Mouse (Mus musculus): Measurements from ENCODE around the gene Myl7.
"Not testable (repeated sequence)": the region's sequence is repeated elsewhere in the genome, so short reads cannot be mapped to it uniquely, and the experiment has no call there.

Gene Myl7

DNA sequence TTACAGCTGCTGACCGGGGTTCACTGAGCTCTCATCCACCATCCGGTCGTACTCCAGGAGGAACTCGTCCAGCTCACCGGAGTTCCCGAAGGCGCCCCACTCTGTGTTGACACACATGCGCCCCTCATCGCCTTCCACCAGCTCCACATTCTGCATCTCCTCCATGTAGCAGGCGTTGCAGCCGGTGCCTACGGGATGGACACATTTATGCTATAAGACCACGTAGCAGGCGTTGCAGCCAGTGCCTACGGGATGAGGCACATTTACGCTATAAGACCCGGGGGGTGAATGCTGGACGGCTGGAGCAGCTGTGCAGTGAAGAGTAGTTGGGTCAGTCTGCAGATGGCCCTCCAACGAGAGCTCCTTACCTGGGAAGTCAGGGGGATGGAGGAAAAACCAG, 5.8 kb upstream of the Myl7 start:
- no peak for DNase-seq (ENCODE audit: low read depth in 2 of 2, low spot score in 2 of 2)

DNA sequence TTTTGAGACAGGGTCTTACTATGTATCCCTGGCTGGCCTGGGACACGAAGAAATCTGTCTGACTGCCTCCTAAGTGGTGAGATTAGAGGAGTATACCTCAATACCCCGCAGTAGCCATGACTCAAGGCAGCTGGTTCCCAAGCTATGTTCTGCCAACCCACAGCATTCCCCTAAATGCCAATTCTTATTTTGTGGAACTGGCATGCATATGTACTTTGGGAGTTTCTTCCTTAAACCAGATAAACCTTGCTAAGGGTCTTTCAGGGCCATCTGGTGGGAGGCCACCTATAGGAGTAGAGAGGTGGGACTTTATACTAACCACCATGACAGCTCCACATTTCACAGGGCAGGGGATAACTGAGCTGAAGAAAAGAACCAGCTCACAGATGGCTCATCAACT, 5.3 kb upstream of the Myl7 start:
- no peak for DNase-seq (ENCODE audit: low read depth in 2 of 2, low spot score in 2 of 2)

DNA sequence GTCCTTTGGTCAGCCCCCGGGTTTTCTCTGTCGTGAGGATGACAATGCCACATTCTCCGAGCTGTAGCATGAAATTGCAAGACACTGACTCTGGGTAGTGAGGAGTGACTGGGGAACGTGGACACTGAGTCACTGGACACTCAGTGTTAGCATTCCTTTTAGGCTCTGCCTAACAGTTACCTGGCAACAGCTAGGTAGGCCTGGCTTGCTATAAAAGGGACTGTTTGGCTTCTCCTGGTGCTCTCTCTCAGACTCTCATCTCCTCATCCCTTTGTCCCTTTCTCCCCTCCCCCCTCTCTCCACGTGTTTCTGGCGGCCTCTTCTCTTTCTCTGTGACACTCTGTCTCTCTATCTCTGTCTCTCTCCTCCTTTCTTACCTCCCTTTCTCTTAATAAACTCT, 3.8 kb upstream of the Myl7 start:
- DNase-seq (ENCODE audit: low read depth in 2 of 2, low spot score in 2 of 2), result no peak

DNA sequence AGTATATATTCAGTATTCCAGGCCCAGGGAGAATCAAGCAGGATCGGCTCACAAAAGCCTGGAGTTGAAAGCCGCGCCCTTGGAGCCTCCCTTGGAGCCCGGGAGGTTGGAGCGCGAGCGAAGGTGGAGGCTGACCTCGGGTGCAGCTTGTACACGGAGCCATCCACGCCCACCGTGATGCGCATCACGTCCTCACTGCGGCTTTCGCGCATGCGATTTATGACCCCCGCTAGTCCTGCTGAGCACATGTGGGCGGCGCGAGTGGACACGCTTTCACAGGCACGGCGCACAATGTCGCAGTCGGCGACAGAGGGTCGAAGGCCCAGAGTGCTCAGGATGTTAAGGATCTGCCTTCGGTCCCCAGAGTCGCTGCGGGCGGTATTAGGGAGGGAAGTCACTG, 3.4 kb upstream of the Myl7 start:
- no peak for DNase-seq (ENCODE audit: low read depth in 2 of 2, low spot score in 2 of 2)

DNA sequence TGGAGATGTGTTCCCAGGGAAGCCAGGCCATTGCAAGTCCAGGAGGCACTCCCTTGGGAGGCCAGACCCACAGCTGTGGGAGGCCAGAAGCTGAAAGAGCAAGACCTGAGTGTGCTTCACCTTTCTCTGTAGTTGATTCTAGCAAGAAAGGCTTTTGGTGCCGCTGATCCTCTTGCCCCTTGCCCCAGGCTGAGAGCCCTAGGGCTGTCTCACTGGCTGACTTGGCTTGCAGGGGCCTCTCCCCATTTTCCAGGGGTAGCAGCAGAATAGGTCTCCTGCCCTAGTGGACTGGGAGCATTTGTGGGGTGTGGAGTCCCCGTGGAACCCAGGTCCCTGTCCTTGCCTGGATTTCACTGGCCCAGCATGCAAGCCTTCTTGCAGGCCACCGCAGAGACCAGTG, 2.7 kb upstream of the Myl7 start:
- DNase-seq (ENCODE audit: low read depth in 2 of 2, low spot score in 2 of 2), result no peak

DNA sequence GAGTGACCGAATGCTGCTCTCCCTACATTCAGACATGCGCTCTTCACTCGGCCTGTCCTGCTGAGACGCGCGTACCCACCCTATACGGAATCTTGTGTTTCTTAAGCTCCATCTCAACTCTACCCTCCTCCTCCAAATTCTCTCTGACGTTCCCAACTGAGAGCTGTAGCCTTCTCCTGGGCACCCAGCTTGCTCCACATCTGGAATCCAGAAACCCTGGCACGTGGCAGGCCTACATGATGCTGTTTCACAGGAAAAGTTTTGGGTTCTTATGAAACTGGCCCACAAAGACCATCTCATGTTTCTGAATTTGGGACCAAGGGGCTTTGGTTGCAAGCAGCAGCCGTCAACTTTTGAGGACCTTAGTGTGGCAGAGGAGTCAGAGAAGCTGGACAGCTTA, 704 bp upstream of the Myl7 start:
- no peak for DNase-seq (ENCODE audit: low read depth in 2 of 2, low spot score in 2 of 2)

DNA sequence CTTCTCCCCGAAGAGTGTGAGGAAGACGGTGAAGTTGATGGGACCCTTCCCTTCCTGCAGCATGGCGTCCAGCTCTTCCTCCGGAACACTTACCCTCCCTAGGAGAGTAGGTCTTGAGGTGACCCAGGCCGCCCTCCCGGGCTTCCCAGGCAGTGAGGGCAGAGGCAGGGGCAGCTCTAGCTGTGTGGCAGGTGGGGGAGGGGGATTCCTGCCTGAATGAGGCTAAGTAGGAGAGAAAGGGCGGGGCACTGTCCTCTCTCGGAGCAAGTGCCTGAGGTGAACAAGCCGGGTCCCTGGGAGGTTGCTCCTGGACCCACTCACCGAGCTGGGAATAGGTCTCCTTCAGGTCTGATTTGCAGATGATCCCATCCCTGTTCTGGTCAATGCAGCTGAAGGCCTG, 743 bp downstream of the Myl7 start:
- no peak for DNase-seq (ENCODE audit: low read depth in 2 of 2, low spot score in 2 of 2)

DNA sequence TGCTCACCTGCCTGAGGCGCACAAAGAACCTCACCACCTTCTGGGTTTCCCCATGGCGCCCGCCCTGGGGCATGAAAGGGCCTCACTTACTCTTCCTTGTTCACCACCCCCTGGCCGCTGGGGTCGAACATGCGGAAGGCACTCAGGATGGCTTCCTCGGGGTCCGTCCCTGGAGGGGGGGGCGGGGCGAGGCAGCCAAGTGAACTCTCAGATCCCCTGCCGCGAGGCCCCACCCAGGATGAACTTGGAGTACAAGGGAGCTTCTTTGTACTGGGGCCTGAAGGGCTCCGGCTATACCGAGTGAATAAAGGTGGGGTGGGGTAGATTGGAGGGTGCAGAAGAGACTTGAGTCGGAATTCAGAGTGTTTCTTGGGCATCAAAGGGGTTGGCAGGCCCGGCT, 1.4 kb downstream of the Myl7 start:
- no peak for DNase-seq (ENCODE audit: low read depth in 2 of 2, low spot score in 2 of 2)

DNA sequence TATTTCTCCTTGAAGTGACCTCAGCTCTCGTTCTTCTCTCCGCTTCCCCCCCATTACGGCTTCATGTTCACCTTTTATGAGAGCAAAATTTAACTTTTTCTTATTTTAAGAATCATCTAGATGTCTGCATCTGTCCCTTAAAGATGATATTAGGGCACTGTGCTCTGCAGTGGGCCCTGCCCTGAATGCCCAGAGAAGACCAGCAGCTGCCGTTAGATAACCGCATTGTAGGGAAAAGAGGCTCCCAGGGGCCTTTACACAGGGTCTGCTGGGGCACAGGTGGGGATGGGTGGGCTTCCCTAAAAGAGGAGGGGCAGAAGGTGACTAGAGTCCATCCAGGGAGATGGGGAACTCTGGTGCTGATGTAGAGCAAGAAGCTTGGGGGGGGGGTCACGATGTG, 4.8 kb downstream of the Myl7 start:
- no peak for DNase-seq (ENCODE audit: low read depth in 2 of 2, low spot score in 2 of 2)

DNA sequence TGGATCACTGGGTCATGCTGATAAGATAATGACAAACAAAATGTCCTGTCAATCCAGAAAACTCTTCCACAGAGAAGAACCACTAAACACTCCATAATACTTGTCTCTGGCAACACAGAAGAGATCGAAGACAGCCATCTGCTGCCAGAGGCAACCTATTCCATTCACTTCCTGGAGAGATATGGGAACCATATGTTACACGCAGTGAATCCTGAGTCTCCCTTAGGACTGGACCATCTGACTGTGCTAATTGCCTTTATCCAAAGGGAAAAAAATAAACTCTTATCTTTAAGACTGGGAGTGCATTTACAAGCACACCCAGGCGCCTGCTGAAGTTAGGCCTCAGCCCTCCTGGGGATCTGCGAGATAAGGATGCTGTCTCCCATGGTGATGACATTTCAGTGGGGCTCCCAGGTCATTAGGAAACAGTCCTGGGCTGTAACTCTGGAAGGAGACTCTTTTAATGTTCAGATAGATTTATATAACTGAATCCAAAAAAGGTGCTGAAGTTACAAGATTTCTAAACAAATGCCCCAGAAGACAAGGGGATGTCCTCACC, 5.7 kb downstream of the Myl7 start:
- no peak for DNase-seq (ENCODE audit: low read depth in 2 of 2, low spot score in 2 of 2)

DNA sequence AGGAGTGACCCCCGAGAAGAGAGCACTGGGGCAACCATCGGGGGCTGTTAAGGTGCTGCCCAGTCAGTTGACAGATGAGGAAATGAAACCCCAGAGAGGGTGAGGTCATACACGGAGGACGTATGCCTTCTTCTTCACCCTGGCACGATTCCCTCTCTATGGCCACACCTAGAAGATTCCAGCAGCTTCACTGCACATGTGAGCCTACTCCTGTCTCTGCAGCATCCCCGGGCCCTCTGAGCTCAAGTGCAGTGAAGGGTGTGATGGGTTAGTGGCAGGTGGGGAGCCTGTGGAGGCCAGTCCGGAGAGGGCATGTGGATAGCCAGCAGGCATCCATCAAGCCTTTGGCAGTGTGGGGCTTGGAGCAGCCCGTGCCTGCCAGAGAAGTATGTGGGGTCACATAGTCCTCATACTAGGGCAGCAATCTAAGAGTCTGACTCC, 6.4 kb downstream of the Myl7 start:
- DNase-seq (ENCODE audit: low read depth in 2 of 2, low spot score in 2 of 2), result no peak

DNA sequence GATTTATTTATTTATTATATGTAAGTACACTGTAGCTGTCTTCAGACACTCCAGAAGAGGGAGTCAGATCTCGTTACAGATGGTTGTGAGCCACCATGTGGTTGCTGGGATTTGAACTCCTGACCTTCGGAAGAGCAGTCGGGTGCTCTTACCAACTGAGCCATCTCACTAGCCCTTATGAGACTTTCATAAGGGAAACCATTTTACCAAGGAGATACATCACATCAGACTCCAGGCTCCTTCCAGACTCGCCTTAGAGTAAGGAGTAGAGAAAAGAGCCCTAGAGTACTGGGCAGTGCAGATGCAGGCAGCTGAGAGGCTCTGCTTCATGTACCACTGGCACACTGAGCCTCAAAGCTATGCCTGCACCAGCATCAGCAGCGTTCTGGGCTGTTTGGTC, 10.0 kb downstream of the Myl7 start:
- not testable (repeated sequence) for DNase-seq (ENCODE audit: low read depth in 2 of 2, low spot score in 2 of 2)

DNA sequence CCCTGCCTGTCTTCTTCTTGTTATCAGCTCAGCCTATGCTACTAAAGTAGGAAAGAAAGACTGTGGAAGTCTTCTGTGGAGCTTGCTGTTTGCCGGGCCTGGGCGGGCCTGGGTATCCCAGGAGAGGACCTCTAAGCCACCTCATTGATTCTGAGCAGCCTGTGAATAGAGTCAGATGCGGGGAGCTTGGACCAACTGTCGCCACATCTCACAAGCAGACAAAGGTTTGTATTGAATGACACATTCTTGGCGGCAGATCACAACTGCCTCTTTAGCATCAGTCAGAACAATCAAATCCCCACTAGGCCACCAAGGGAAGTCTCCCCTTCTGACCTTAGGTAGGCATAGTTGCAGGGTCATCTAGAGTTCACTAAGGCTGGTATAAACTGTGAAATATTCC, 11.3 kb downstream of the Myl7 start:
- no peak for DNase-seq (ENCODE audit: low read depth in 2 of 2, low spot score in 2 of 2)

DNA sequence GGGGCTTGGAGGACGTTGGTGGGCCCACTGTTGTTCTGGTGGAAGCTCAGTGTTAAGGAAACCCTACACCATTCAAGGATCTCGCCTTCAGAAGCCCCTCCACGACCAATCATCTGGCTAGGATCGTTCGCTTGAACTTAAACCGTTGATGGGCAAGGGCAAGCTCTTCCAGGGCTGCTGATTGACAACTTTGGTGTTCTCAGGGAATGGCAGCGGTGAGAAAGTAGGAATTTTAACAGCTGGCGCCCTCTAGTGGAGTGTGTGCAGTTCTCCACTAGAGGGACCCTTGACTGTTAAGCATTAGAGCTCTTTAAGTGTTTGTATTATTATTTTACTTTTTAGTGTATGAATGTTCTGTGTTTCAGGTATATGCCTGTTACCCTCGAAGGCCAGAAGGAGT, 12.4 kb downstream of the Myl7 start:
- DNase-seq (ENCODE audit: low read depth in 2 of 2, low spot score in 2 of 2), result peak; percentile 39 to 56

DNA sequence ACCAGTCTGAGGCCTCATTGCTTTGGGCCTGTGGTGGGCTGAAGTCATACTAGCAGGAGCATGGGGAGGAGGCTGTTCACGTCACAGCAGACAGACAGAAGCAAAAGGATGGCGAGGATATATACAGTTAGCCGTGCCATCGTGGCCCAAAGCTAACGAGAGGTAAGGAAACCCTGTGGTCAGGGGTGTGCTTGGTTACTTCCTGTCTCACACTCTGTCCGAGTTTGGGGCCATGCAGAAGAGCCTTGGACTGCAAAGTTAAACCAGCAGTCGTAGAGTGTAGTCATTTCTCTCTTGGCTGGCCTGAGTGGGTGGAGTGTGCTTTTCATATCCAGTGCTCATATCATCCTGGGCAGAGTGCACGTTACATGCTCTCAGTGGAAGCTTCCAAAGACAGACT, 16.1 kb downstream of the Myl7 start:
- no peak for DNase-seq (ENCODE audit: low read depth in 2 of 2, low spot score in 2 of 2)

DNA sequence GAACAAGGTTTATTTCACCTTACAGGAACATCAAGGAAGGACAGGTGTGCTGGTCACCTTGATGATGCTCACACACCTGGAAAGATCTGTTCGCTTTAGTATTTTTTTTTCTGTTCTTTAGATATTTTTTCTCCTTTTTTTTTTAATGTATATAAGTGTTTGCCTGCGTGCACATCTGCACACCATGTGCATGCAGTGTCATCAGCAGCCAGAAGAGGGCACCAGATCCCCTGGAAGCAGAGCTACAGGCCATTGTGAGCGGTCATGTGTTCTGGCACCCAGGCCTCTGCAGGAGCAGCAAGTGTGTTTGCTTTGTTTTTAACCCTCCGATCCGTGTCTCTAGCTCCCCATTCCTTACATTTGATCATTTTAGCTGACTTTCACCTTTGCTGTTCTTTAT, 18.7 kb downstream of the Myl7 start:
- peak; percentile 41 to 54 for DNase-seq (ENCODE audit: low read depth in 2 of 2, low spot score in 2 of 2)

DNA sequence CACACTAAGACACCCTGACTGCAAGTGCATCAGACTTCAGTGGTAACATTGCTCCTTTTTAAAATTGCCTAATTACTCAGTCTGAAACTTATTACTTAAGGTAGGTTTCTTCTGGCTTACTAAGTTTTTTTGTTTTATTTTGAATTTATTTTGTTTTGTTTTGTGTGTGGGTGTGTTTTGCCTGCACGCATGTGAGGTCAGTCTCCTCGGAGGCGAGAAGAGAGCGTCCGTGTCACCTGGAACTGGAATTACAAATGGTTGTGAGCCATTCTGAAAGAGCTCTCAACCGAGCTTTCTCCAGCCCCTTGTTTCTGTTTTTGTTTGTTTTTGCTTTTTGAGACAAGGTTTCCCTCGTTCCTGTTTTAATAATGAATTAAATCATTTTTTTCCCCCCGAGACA, 19.9 kb downstream of the Myl7 start:
- no peak for DNase-seq (ENCODE audit: low read depth in 2 of 2, low spot score in 2 of 2)

DNA sequence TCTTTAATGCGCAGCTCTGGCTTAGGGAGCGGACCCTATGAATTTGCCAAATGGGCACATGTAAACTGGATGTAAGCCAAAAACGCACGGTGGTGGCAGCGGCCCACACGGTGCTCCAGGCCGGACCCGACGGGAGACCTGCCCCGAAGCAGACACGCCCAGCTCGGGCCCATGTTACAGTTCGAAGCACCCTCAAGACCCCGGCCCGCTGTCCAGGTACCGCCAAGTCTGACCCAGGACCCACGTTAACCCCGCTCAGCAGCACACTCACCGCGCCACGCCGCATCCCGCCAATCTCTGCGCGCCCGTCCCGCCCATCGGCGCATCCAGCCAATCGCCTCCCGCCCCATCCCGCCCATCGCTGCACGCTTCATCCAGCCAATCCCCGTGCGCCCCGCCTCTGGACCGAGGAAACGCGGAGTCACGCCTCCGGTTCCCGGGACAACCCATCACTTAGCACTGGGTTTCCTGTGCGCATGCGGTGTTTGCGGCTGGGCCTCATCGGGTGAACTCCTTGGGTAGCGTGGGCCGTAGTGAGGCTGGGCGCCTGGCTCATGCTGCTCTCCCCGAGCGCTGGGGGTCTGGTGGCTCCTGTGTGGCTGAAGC, 20.6 kb downstream of the Myl7 start, which contains the start of gene Pold2:
Gene Pold2, minus strand, starts transcription at position 372 of the 606 bp plus-strand sequence.
- peak; percentile 90 to 94 for DNase-seq (ENCODE audit: low read depth in 2 of 2, low spot score in 2 of 2)

DNA sequence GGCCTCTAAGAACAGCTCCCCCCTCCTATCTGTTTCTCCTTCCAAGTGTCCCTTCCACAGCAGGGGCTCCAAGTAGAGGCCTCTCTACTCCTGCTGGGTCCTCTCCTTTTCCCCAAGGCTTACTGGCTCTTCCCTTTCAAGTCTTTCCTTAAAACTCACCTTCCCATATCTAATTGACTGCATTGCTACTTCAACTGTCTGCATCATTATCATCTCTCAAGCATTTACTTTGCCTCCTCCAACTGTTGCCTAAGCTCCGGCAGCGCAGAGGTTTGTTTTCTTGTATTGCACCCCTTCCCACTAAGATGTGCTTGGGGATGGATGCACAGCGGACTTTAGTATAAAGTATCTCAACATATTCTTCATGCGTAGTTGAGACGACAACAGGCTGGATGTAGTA, 21.2 kb downstream of the Myl7 start:
- DNase-seq (ENCODE audit: low read depth in 2 of 2, low spot score in 2 of 2), result no peak

DNA sequence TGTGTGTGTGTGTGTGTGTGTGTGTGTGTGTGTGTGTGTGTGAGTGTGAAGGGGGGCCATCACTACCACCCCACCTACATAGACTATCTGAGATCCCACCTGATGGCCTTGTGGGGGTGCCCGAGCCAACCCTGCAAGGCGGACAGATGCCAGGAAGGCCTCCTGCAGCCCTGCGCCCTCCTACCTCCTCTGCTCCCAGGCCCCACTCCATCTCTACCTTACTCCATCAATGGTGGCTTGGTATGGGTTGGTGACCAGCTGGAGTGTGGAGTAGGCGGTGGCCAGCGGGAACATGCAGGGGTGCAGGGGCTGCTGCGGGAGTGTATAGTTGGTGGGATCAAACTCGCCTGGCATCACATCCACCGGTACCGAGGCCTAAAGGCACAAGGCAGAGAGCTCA, 25.4 kb downstream of the Myl7 start:
- DNase-seq (ENCODE audit: low read depth in 2 of 2, low spot score in 2 of 2), result no peak

DNA sequence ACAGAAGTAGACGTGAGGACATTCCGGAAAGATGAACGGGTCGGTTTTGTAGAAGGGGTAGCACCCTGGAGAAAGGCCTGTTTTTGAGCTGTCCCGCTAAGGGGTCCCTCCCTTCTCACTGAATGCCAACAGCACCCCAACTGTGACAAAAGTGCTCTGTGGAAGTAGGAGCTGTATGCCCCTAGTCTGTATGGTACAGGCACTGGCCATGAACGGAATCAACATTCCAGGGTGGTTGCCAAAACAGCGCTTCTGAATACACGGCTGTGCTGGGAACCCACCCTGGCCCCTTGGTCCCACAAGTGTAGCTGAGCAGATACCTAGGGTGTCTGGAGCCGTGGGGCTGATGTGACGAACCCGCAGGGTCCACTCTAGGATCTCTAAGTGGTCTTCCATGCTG, 25.9 kb downstream of the Myl7 start:
- DNase-seq (ENCODE audit: low read depth in 2 of 2, low spot score in 2 of 2), result no peak

DNA sequence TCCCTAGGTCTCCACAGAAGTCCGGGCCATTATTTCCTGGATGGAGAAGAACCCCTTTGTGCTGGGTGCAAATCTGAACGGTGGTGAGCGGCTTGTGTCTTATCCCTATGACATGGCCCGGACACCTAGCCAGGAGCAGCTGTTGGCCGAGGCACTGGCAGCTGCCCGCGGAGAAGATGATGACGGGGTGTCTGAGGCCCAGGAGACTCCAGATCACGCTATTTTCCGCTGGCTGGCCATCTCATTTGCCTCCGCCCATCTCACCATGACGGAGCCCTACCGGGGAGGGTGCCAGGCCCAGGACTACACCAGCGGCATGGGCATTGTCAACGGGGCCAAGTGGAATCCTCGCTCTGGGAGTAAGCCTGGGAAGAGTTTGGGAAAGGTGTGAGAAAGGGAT, 28.5 kb downstream of the Myl7 start:
- no peak for DNase-seq (ENCODE audit: low read depth in 2 of 2, low spot score in 2 of 2)

DNA sequence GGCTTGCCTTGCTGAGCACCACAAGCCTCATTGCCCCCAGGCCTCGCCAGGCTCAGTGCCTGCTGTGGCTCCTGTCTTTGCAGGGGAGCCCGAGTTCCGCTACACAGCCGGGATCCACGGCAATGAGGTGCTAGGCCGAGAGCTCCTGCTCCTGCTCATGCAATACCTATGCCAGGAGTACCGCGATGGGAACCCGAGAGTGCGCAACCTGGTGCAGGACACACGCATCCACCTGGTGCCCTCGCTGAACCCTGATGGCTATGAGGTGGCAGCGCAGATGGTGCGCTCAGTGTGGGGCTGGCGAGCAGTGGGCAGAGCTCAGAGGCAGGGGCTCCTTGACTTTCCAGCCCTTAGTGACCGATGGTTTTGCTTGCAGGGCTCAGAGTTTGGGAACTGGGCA, 29.3 kb downstream of the Myl7 start:
- no peak for DNase-seq (ENCODE audit: low read depth in 2 of 2, low spot score in 2 of 2)

All from CD8-positive naive resting alpha-beta T cell, adult 2 months (primary cell).